Mouse (Mus musculus) CH12.LX (cell line): ENCODE data around the gene Poglut1.

Experiments used
- CTCF ChIP-seq, 2 experiments: IDR thresholded peaks in 1 of 2; conservative IDR thresholded peaks in 1 of 2; 2 replicates each; pipeline ENCODE4 v1.5.1; 2011 to 2012; ENCODE audit warnings: low read depth in 2 of 2, low read length in 2 of 2, improper control_type of control experiment in 1 of 2, inconsistent platforms in 1 of 2, mild to moderate bottlenecking in 1 of 2, moderate library complexity in 1 of 2
- EP300 ChIP-seq: IDR thresholded peaks from 2 replicates; pipeline ENCODE4 v1.6.1; 2011; ENCODE audit warnings: low read length, improper control_type of control experiment
- GABPA ChIP-seq: IDR thresholded peaks from 2 replicates; pipeline ENCODE4 v1.6.1; 2012; ENCODE audit warnings: low read depth, low read length, improper control_type of control experiment, inconsistent platforms; ENCODE audit not compliant: insufficient replicate concordance
- KAT2A ChIP-seq: IDR thresholded peaks from 2 replicates; pipeline ENCODE4 v1.6.1; 2012; ENCODE audit warnings: low read length, improper control_type of control experiment, inconsistent platforms; ENCODE audit not compliant: insufficient replicate concordance
- MAFK ChIP-seq: IDR thresholded peaks from 2 replicates; pipeline ENCODE4 v1.6.1; 2011; ENCODE audit warnings: low read length, improper control_type of control experiment; ENCODE audit not compliant: insufficient replicate concordance
- RAD21 ChIP-seq: IDR thresholded peaks from 2 replicates; pipeline ENCODE4 v1.6.1; 2011; ENCODE audit warnings: low read depth, mild to moderate bottlenecking, low read length, improper control_type of control experiment, moderate library complexity
- RCOR1 ChIP-seq: conservative IDR thresholded peaks from 2 replicates; pipeline ENCODE4 v1.6.1; 2012; ENCODE audit warnings: low read depth, mild to moderate bottlenecking, inconsistent platforms, low read length, improper control_type of control experiment
- UBTF ChIP-seq: IDR thresholded peaks from 2 replicates; pipeline ENCODE4 v1.6.1; 2012; ENCODE audit warnings: low read depth, mild to moderate bottlenecking, inconsistent platforms, low read length, improper control_type of control experiment, moderate library complexity
- ZKSCAN1 ChIP-seq: IDR thresholded peaks from 2 replicates; pipeline ENCODE4 v1.6.1; 2012; ENCODE audit warnings: low read depth, inconsistent platforms, low read length, improper control_type of control experiment, borderline replicate concordance

DNA sequence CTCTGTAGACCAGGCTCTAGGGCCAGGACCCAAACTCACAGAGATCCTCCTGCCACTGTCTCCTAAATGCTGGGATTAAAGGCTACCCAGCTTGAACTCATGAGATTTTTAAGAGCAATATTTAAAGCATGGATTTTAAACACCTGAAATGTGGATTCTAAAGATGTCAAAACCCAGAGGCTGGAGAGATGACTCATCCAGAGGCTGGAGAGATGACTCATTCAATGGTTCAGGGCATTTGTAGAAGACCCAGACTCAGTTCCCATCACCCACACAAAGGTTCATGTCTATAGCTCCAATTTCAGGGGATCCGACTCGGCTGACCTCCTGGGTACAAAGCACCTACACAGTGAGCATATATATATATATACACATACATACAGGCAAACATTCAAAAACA is 30.9 kb downstream of the Poglut1 start:
- TF ChIP-seq CTCF (conservative IDR thresholded peaks at IDR 0.05 in 1 of 2, IDR thresholded peaks at IDR 0.05 in 1 of 2; ENCODE audit: low read depth in 2 of 2, low read length in 2 of 2) (no peak), EP300 (peak; percentile 64), GABPA (no peak), MAFK (no peak), RAD21 (no peak), ZKSCAN1 (no peak), RCOR1 (no peak), UBTF (no peak), KAT2A (no peak)
